ENCODE assay signal across 7 mouse cellular contexts in genomic region chr3:69599166-69599500, GRCm38 (mm10). TPM values are rescaled to one million over a fixed set of nuclear protein-coding genes. Genes with fewer than 3 reads are reported as not detected.
DNase-seq lines count a peak whose midpoint lies in the region; ATAC-seq lines count a peak whose summit lies in the region.

No protein-coding gene starts in this region.

- peaks cover 16% of the 10 kb centered on the region; the same call in 1 of the 2 replicates for H3K4me1 ChIP-seq in lung, embryonic 15.5 days
- H3K4me1 ChIP-seq in embryonic facial prominence, embryonic 15.5 days, result no peaks in the 10 kb centered on the region; the same call in 1 of the 2 replicates
- peaks cover 4% of the 10 kb centered on the region; the same call in 1 of the 2 replicates for H3K4me1 ChIP-seq in intestine, embryonic 15.5 days (replicated peaks)
- H3K4me1 ChIP-seq in midbrain, embryonic 13.5 days (replicated peaks), result peaks cover 44% of the 10 kb centered on the region

- peak overlapping the region; percentile 67 for H3K9ac ChIP-seq in lung, embryonic 15.5 days
- peak overlapping the region; percentile 74 for H3K9ac ChIP-seq in embryonic facial prominence, embryonic 15.5 days
- H3K9ac ChIP-seq in intestine, embryonic 15.5 days, result peak overlapping the region; percentile 78
- H3K9ac ChIP-seq in midbrain, embryonic 13.5 days (replicated peaks), result peak overlapping the region; percentile 86

- no peaks in the 10 kb centered on the region for H3K36me3 ChIP-seq in lung, embryonic 15.5 days
- H3K36me3 ChIP-seq in embryonic facial prominence, embryonic 15.5 days, result no peaks in the 10 kb centered on the region
- no peaks in the 10 kb centered on the region for H3K36me3 ChIP-seq in intestine, embryonic 15.5 days
- H3K36me3 ChIP-seq in midbrain, embryonic 13.5 days, result no peaks in the 10 kb centered on the region

- no peak overlapping the region for H3K27ac ChIP-seq in lung, embryonic 15.5 days
- H3K27ac ChIP-seq in embryonic facial prominence, embryonic 15.5 days (replicated peaks), result peak overlapping the region; percentile 48; the same call in 1 of the 2 replicates
- H3K27ac ChIP-seq in intestine, embryonic 15.5 days, result no peak overlapping the region
- H3K27ac ChIP-seq in midbrain, embryonic 13.5 days, result peak overlapping the region; percentile 79; the same call in 1 of the 2 replicates

- peak overlapping the region; percentile 92 for H3K4me2 ChIP-seq in lung, embryonic 15.5 days
- H3K4me2 ChIP-seq in embryonic facial prominence, embryonic 15.5 days (replicated peaks), result peak overlapping the region; percentile 79
- peak overlapping the region; percentile 93 for H3K4me2 ChIP-seq in intestine, embryonic 15.5 days (replicated peaks)
- H3K4me2 ChIP-seq in midbrain, embryonic 13.5 days (replicated peaks), result peak overlapping the region; percentile 71

- WGBS in lung, embryonic 15.5 days, result 17% methylated on average over 5 of the region's 5 CpGs
- WGBS in embryonic facial prominence, embryonic 15.5 days, result 12% methylated on average over 5 of the region's 5 CpGs
- WGBS in intestine, embryonic 15.5 days, result 20% methylated on average over 5 of the region's 5 CpGs
- 17% methylated on average over 5 of the region's 5 CpGs for WGBS in midbrain, embryonic 13.5 days

- H3K27me3 ChIP-seq in lung, embryonic 15.5 days, result no peaks in the 10 kb centered on the region
- H3K27me3 ChIP-seq in embryonic facial prominence, embryonic 15.5 days, result no peaks in the 10 kb centered on the region
- no peaks in the 10 kb centered on the region for H3K27me3 ChIP-seq in intestine, embryonic 15.5 days (replicated peaks)
- 0 out of 2 replicates have a peak, but pooled peaks cover 8% of the 10 kb centered on the region for H3K27me3 ChIP-seq in midbrain, embryonic 13.5 days

- peak overlapping the region; percentile 77 for H3K4me3 ChIP-seq in lung, embryonic 15.5 days
- H3K4me3 ChIP-seq in embryonic facial prominence, embryonic 15.5 days (replicated peaks), result peak overlapping the region; percentile 67
- peak overlapping the region; percentile 71 for H3K4me3 ChIP-seq in intestine, embryonic 15.5 days (replicated peaks)
- peak overlapping the region; percentile 81 for H3K4me3 ChIP-seq in midbrain, embryonic 13.5 days (replicated peaks)

- ATAC-seq in lung, embryonic 15.5 days (ENCODE audit: borderline replicate concordance, extremely low read depth, low FRiP score, low TSS enrichment), result peak; percentile 28; the same call in 1 of the 2 replicates
- peak; percentile 9; the same call in 1 of the 2 replicates for ATAC-seq in embryonic facial prominence, embryonic 15.5 days (ENCODE audit: insufficient number of reproducible peaks, low FRiP score, low TSS enrichment, low read depth)
- no peak for ATAC-seq in intestine, embryonic 15.5 days
- ATAC-seq in midbrain, embryonic 13.5 days, result peak; percentile 51
- ATAC-seq in erythroblast, adult 5-6 weeks (replicated peaks; ENCODE audit: low FRiP score, poor library complexity, severe bottlenecking), result no peak

- no peaks in the 10 kb centered on the region for H3K9me3 ChIP-seq in lung, embryonic 15.5 days
- H3K9me3 ChIP-seq in embryonic facial prominence, embryonic 15.5 days (replicated peaks), result no peaks in the 10 kb centered on the region
- no peaks in the 10 kb centered on the region for H3K9me3 ChIP-seq in intestine, embryonic 15.5 days
- H3K9me3 ChIP-seq in midbrain, embryonic 13.5 days, result no peaks in the 10 kb centered on the region

- DNase-seq in lung, postnatal 4 days, result no peak
- no peak for DNase-seq in spleen, adult 18-20 months

RNA-seq across cellular contexts. Expression of gene B3galnt1, which starts 0.4 kb away (rescaled TPM):
- 32.9 and 35.0 TPM in 2 replicates for polyA plus RNA-seq in lung, embryonic 15.5 days (2015; fragmentation: Nextera tagmentation; extraction: Ambion mirVana)
- 35.5 and 36.7 TPM in 2 replicates for polyA plus RNA-seq in embryonic facial prominence, embryonic 15.5 days (2015; fragmentation: Nextera tagmentation; extraction: Ambion mirVana)
- polyA plus RNA-seq in intestine, embryonic 15.5 days (2015; fragmentation: Nextera tagmentation; extraction: Ambion mirVana), result 26.6 and 33.2 TPM in 2 replicates
- 64.6 and 69.5 TPM in 2 replicates for polyA plus RNA-seq in midbrain, embryonic 13.5 days (2015; fragmentation: Nextera tagmentation; extraction: Ambion mirVana)
- total RNA-seq in erythroblast, adult 5-6 weeks (2015; ENCODE audit: low replicate concordance), result 0.77 TPM in 1 of 2 replicates, not detected in the other
- 0.34 and 1.1 TPM in 2 replicates for total RNA-seq in erythroblast, adult 5-6 weeks (2017; ENCODE audit: low replicate concordance)

Comparison
In these comparisons a context has a peak if more than half of its experiments do, and no peak if none do; other contexts are left out.
1. ATAC-seq: peak in lung, embryonic 15.5 days (single experiment), embryonic facial prominence, embryonic 15.5 days (single experiment) and midbrain, embryonic 13.5 days (single experiment); none in intestine, embryonic 15.5 days (single experiment) and erythroblast, adult 5-6 weeks (single experiment).
2. H3K27ac ChIP-seq: peak in embryonic facial prominence, embryonic 15.5 days (single experiment) and midbrain, embryonic 13.5 days (single experiment); none in lung, embryonic 15.5 days (single experiment) and intestine, embryonic 15.5 days (single experiment).
3. Peak in every context shown above with its lines, with median percentiles within 50 percentile points of each other: H3K4me2 ChIP-seq, H3K4me3 ChIP-seq and H3K9ac ChIP-seq.